Mouse (Mus musculus) cerebellum, adult 2 months (tissue): Measurements from ENCODE around the gene Pls1.

Source experiments
- CTCF ChIP-seq: fragments of 200-500 bp; IDR thresholded peaks from 2 replicates; pipeline ENCODE4 v1.5.1; 2011; ENCODE audit warnings: low read depth, mild to moderate bottlenecking, control low read depth, low read length, moderate library complexity, borderline replicate concordance; ENCODE audit not compliant: insufficient read depth
- POLR2A ChIP-seq: fragments of 200-500 bp; IDR thresholded peaks from 2 replicates; pipeline ENCODE4 v1.6.1; 2011; ENCODE audit warnings: low read length, control low read depth, borderline replicate concordance; ENCODE audit not compliant: insufficient read depth

DNA sequence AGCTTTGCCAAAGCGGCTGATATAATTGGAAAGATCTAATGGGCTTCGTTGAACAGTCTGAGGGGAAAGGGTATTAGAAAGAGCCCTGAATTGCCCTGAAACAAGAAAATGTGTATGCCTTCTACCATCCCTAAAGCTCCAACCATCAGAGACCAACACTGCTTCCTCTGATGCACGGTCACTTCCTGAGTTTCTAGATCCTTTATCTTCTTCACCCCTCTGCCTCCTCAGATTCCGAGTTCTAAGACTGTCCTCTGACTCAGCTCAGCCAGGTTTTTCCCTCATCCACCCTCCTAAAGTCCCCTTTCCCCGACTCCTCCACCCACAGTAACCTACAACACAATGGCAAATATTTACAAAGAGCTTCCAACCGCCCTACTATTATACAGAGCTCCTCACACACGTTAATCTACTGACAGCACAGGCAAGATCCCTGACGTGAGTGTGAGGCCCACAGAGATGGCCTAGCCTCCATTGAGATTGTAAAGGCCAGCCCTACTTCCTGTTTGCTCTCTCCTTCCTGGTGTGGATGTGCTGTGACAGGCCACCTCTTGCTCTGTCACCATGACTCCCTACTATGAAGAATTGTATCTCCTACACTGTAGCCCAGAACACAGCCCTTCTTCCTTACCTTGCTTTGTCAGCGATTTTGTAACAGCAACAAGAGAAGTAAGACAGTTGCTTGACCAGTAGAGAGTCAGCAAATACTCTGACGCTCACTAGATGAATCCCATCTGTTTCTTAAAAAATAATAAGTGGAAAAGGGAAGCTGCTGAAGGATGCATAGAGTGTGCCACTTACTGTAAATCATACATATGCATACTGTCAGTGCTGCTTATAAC lies 43.3 kb downstream of the Pls1 start:
- TF ChIP-seq CTCF (no peak), POLR2A (no peak)
